Mouse (Mus musculus) lung, embryonic 16.5 days (tissue): ENCODE data around the gene Syne1. TPM values are rescaled to one million over a fixed set of nuclear protein-coding genes. Genes with fewer than 3 reads are reported as not detected.

ENCODE experiments used
- ATAC-seq: fragments of 200-750 bp; cut with Nextera tagmentation; 2 replicates; pipeline ENCODE4 v1.8.0; 2017; ENCODE audit warnings: low read depth, mild to moderate bottlenecking, moderate library complexity
- H3K27ac ChIP-seq: fragments of 300-500 bp; sonication (generic); 2 replicates; pipeline ENCODE4 v1.5.1; 2014; ENCODE audit warnings: mild to moderate bottlenecking, control low read depth, low read length
- H3K27me3 ChIP-seq: fragments of 300-500 bp; sonication (generic); 2 replicates; pipeline ENCODE4 v1.6.1; 2014; ENCODE audit warnings: low read depth, low read length, mixed read lengths; ENCODE audit not compliant: control insufficient read depth, insufficient read depth
- H3K36me3 ChIP-seq: fragments of 300-500 bp; sonication (generic); 2 replicates; pipeline ENCODE4 v1.6.1; 2014; ENCODE audit warnings: low read length; ENCODE audit not compliant: control insufficient read depth, insufficient read depth
- H3K4me1 ChIP-seq: fragments of 300-500 bp; sonication (generic); replicated peaks from 2 replicates; pipeline ENCODE4 v1.6.1; 2014; ENCODE audit warnings: low read length, mixed read lengths; ENCODE audit not compliant: control insufficient read depth, insufficient read depth
- H3K4me2 ChIP-seq: fragments of 300-500 bp; sonication (generic); 2 replicates; pipeline ENCODE4 v1.6.1; 2014; ENCODE audit warnings: low read depth, low read length, control low read depth
- H3K4me3 ChIP-seq: fragments of 300-500 bp; sonication (generic); 2 replicates; pipeline ENCODE4 v1.5.1; 2014; ENCODE audit warnings: mild to moderate bottlenecking, low read length, control low read depth
- H3K9ac ChIP-seq: fragments of 300-500 bp; sonication (generic); 2 replicates; pipeline ENCODE4 v1.6.1; 2014; ENCODE audit warnings: low read length, control low read depth
- H3K9me3 ChIP-seq: fragments of 300-500 bp; sonication (generic); 2 replicates; pipeline ENCODE4 v1.6.1; 2016; ENCODE audit warnings: low read length; ENCODE audit not compliant: control insufficient read depth
- WGBS: fragments of 180-500 bp; shearing (Covaris S2); extraction: QIAGEN DNeasy Blood & Tissue Kit; methylation state at CpG from one replicate; pipeline ENCODE4 v1.1.7; 2014; 5-methylcytosine and 5-hydroxymethylcytosine counted together
- polyA plus RNA-seq: library from polyadenylated mRNA; unstranded; fragments of >200 nt; fragmentation: Nextera tagmentation; extraction: Ambion mirVana; gene quantifications from 2 replicates; pipeline ENCODE4 v1.2.1, GENCODE M21; 2015

Gene Syne1
- polyA plus RNA-seq, 1 experiment from 2014 or later, result 4.3 TPM

GRCm38 (mm10) chr10:5197356-5197755 is 353.9 kb downstream of the Syne1 start:
- H3K27me3 ChIP-seq, result no peaks in the 10 kb centered on the region
- H3K36me3 ChIP-seq, result 0 out of 2 replicates have a peak, but pooled peaks cover 2% of the 10 kb centered on the region
- 60% methylated on average over 2 of the region's 2 CpGs for WGBS
- no peak overlapping the region for H3K27ac ChIP-seq
- no peak overlapping the region for H3K4me2 ChIP-seq
- H3K9me3 ChIP-seq, result no peaks in the 10 kb centered on the region
- 0 out of 2 replicates have a peak, but pooled peaks cover 3% of the 10 kb centered on the region for H3K4me1 ChIP-seq
- no peak overlapping the region for H3K4me3 ChIP-seq
- ATAC-seq, result no peak
- H3K9ac ChIP-seq, result no peak overlapping the region

- no peak for ATAC-seq
- WGBS, result 87% methylated on average over 5 of the region's 5 CpGs
- H3K9me3 ChIP-seq, result no peaks in the 10 kb centered on the region
- H3K4me1 ChIP-seq, result 0 out of 2 replicates have a peak, but pooled peaks cover 3% of the 10 kb centered on the region
- H3K4me2 ChIP-seq, result no peak overlapping the region
- no peak overlapping the region for H3K4me3 ChIP-seq
- H3K36me3 ChIP-seq, result 0 out of 2 replicates have a peak, but pooled peaks cover 2% of the 10 kb centered on the region
- no peak overlapping the region for H3K27ac ChIP-seq
- no peaks in the 10 kb centered on the region for H3K27me3 ChIP-seq
- no peak overlapping the region for H3K9ac ChIP-seq
These were observed 355.0 kb downstream of the Syne1 start for GRCm38 (mm10) chr10:5196267-5196666.

GRCm38 (mm10) chr10:5195288-5195687 is 356.0 kb downstream of the Syne1 start:
- Histone ChIP-seq H3K4me1 (0 out of 2 replicates have a peak, but pooled peaks cover 3% of the 10 kb centered on the region), H3K4me3 (no peak overlapping the region), H3K27ac (no peak overlapping the region), H3K36me3 (0 out of 2 replicates have a peak, but pooled peaks cover 2% of the 10 kb centered on the region), H3K9ac (no peak overlapping the region), H3K27me3 (no peaks in the 10 kb centered on the region), H3K4me2 (no peak overlapping the region), H3K9me3 (no peaks in the 10 kb centered on the region)
- 63% methylated on average over 5 of the region's 5 CpGs for WGBS
- no peak for ATAC-seq

GRCm38 (mm10) chr10:5194671-5195234 is 356.5 kb downstream of the Syne1 start:
- Histone ChIP-seq H3K4me3 (peak overlapping the region; percentile 43), H3K9ac (peak overlapping the region; percentile 33)

GRCm38 (mm10) chr10:5194081-5194670 is 357.1 kb downstream of the Syne1 start:
- peak; percentile 81 for ATAC-seq
- peak overlapping the region; percentile 3; the same call in 1 of the 2 replicates for H3K27ac ChIP-seq

More at GRCm38 (mm10) chr10:5194671-5195234, 356.5 kb downstream of the Syne1 start:
- peak; percentile 97 for ATAC-seq
- peak overlapping the region; percentile 3; the same call in 1 of the 2 replicates for H3K27ac ChIP-seq
- 0 out of 2 replicates have a peak, but pooled peaks cover 3% of the 10 kb centered on the region for H3K4me1 ChIP-seq
- no peaks in the 10 kb centered on the region for H3K27me3 ChIP-seq
- no peaks in the 10 kb centered on the region for H3K9me3 ChIP-seq
- H3K4me2 ChIP-seq, result peak overlapping the region; percentile 60
- 0% methylated on average over 13 of the region's 13 CpGs for WGBS
- 0 out of 2 replicates have a peak, but pooled peaks cover 2% of the 10 kb centered on the region for H3K36me3 ChIP-seq

DNA sequence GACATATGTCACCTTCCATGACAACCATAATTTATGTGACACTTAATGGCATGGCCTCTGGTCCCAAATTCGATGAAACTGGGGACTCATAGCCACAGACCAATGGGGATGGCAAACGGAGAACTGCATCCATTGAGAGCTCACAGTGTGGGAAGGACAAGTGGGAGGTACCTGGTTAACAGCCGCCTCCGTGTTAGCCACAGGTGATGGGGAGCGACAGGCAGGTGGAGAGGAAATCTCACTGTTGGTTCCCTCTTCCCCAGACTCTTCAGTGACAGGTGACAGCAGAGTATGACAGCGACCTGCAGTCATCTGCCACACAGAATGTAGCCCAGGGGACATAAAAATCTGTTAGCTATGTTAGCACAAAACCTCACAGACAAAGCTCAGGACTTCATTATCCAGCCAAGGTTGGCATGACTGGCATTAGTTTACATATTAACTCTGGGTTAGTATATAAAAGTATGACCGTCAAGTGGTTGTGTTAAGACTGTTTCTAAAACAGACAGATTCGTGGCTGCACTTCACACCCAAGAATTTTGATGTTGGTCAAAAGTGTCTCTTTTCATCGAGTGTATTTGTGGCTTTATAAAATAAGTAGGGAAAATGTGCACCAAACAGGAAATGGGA is 358.3 kb downstream of the Syne1 start:
- no peak for ATAC-seq
- H3K27ac ChIP-seq, result no peak overlapping the region
- no peak overlapping the region for H3K4me2 ChIP-seq
- 70% methylated on average over 9 of the region's 9 CpGs for WGBS
- no peak overlapping the region for H3K4me3 ChIP-seq
- H3K9me3 ChIP-seq, result no peaks in the 10 kb centered on the region
- no peaks in the 10 kb centered on the region for H3K27me3 ChIP-seq
- H3K9ac ChIP-seq, result no peak overlapping the region
- H3K36me3 ChIP-seq, result 0 out of 2 replicates have a peak, but pooled peaks cover 2% of the 10 kb centered on the region
- 0 out of 2 replicates have a peak, but pooled peaks cover 3% of the 10 kb centered on the region for H3K4me1 ChIP-seq

More at GRCm38 (mm10) chr10:5194081-5194670, 357.1 kb downstream of the Syne1 start:
- 5% methylated on average over 13 of the region's 13 CpGs for WGBS
- Histone ChIP-seq H3K9me3 (no peaks in the 10 kb centered on the region), H3K4me1 (0 out of 2 replicates have a peak, but pooled peaks cover 3% of the 10 kb centered on the region), H3K27me3 (no peaks in the 10 kb centered on the region), H3K4me2 (peak overlapping the region; percentile 60), H3K36me3 (0 out of 2 replicates have a peak, but pooled peaks cover 2% of the 10 kb centered on the region), H3K9ac (peak overlapping the region; percentile 33), H3K4me3 (peak overlapping the region; percentile 43)

DNA sequence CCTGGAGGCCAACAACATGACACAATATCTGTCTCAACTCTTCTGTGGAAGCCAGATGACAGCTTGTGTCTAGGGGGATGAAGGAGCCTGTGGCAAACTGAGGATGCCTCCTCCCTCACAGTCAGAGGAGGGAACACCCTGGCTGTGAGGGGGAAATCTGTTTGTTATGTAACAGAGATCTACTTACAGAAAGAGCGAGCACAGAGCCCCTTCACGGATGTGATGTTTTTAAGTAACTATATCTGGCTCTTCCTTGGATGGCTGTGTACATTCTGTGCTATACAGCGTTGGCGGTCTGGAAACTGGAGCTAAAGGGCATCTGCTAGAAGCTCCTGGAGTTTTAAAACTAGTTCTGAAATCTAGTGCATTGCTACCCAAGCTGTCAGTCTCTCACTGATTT is 360.5 kb downstream of the Syne1 start:
- H3K36me3 ChIP-seq, result 0 out of 2 replicates have a peak, but pooled peaks cover 2% of the 10 kb centered on the region
- no peak overlapping the region for H3K27ac ChIP-seq
- 0 out of 2 replicates have a peak, but pooled peaks cover 3% of the 10 kb centered on the region for H3K4me1 ChIP-seq
- no peaks in the 10 kb centered on the region for H3K27me3 ChIP-seq
- no peak for ATAC-seq
- no peak overlapping the region for H3K4me2 ChIP-seq
- WGBS, result 63% methylated on average over 4 of the region's 4 CpGs
- H3K9ac ChIP-seq, result no peak overlapping the region
- no peaks in the 10 kb centered on the region for H3K9me3 ChIP-seq
- no peak overlapping the region for H3K4me3 ChIP-seq

DNA sequence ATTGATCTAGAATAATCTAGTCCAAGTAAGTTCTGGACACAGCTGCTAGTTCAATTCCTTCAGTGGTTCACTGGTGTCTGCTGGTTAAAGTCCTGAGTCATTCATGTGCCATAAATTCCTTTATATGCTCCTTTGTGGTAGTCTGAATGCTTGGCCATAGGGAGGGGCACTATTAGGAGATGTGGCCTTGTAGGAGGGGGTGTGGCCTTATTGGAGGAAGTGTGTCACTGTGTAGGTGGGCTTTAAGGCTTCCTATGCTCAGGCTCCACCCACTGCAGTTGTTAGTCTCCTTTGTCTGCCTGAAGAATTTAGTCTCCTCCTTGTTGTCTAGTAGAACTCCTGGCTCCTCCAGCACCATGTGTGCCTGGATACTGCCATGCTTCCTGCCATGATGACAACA is 362.4 kb downstream of the Syne1 start:
- no peaks in the 10 kb centered on the region for H3K27me3 ChIP-seq
- H3K9ac ChIP-seq, result no peak overlapping the region
- no peaks in the 10 kb centered on the region for H3K9me3 ChIP-seq
- H3K4me2 ChIP-seq, result no peak overlapping the region
- H3K4me1 ChIP-seq, result peaks cover 3% of the 10 kb centered on the region; the same call in 1 of the 2 replicates
- H3K4me3 ChIP-seq, result no peak overlapping the region
- no peak for ATAC-seq
- 0 out of 2 replicates have a peak, but pooled peaks cover 2% of the 10 kb centered on the region for H3K36me3 ChIP-seq
- H3K27ac ChIP-seq, result no peak overlapping the region
